In genomic region chr19:5558169-5558568, GRCm38 (mm10) we compare ENCODE assay signal across 14 mouse cellular contexts. TPM values are rescaled to one million over a fixed set of nuclear protein-coding genes. Genes with fewer than 3 reads are reported as not detected.
A peak's percentile ranks its signal among the peaks of the same experiment; 100 is the strongest.
DNase-seq lines count a peak whose midpoint lies in the region; ATAC-seq and TF ChIP-seq lines count a peak whose summit lies in the region.
"Had no signal": no experiment of that assay in that cellular context is flagged by ENCODE, and none has a peak within 500 bp of the region (broad histone marks: within the 10 kb centered on the region; RNA-seq: fewer than 3 reads in every experiment).

No protein-coding gene starts in this region.

- TF ChIP-seq CTCF in lung, adult 2 months (IDR thresholded peaks at IDR 0.05; ENCODE audit: insufficient read depth, low read length): no peak

- peaks cover 86% of the 10 kb centered on the region for H3K27me3 ChIP-seq in limb, embryonic 13.5 days
- H3K27me3 ChIP-seq in limb, embryonic 10.5 days (ENCODE audit: low read depth, poor library complexity, severe bottlenecking): peaks cover 96% of the 10 kb centered on the region
- peaks cover 73% of the 10 kb centered on the region for H3K27me3 ChIP-seq in kidney, embryonic 15.5 days
- H3K27me3 ChIP-seq in limb, embryonic 15.5 days: peaks cover 86% of the 10 kb centered on the region
- peaks cover 64% of the 10 kb centered on the region for H3K27me3 ChIP-seq in hindbrain, embryonic 11.5 days (ENCODE audit: control insufficient read depth, insufficient read depth, low read length)

- H3K9ac ChIP-seq in limb, embryonic 13.5 days: no peak overlapping the region
- peak overlapping the region; percentile 45 for H3K9ac ChIP-seq in kidney, embryonic 15.5 days
- H3K9ac ChIP-seq in limb, embryonic 15.5 days: no peak overlapping the region
- no peak overlapping the region for H3K9ac ChIP-seq in hindbrain, embryonic 11.5 days (ENCODE audit: low read depth, low read length)

- H3K36me3 ChIP-seq in limb, embryonic 13.5 days: no peaks in the 10 kb centered on the region
- H3K36me3 ChIP-seq in limb, embryonic 10.5 days: no peaks in the 10 kb centered on the region
- no peaks in the 10 kb centered on the region; the same call in 1 of the 2 replicates for H3K36me3 ChIP-seq in kidney, embryonic 15.5 days
- H3K36me3 ChIP-seq in limb, embryonic 15.5 days: no peaks in the 10 kb centered on the region
- no peaks in the 10 kb centered on the region for H3K36me3 ChIP-seq in hindbrain, embryonic 11.5 days (ENCODE audit: control insufficient read depth, insufficient read depth, low read length)
- H3K36me3 ChIP-seq: hindbrain, embryonic 10.5 days had no signal

- no peak overlapping the region for H3K4me3 ChIP-seq in limb, embryonic 13.5 days
- no peak overlapping the region for H3K4me3 ChIP-seq in limb, embryonic 10.5 days
- H3K4me3 ChIP-seq in kidney, embryonic 15.5 days (replicated peaks): peak overlapping the region; percentile 57
- peak overlapping the region; percentile 43 for H3K4me3 ChIP-seq in limb, embryonic 15.5 days
- H3K4me3 ChIP-seq in lung, adult 2 months (replicated peaks; ENCODE audit: extremely low read depth, low read depth, low read length): no peak overlapping the region
- no peak overlapping the region for H3K4me3 ChIP-seq in hindbrain, embryonic 11.5 days (ENCODE audit: low read depth, low read length)
- H3K4me3 ChIP-seq: hindbrain, embryonic 10.5 days had no signal

- H3K4me2 ChIP-seq in limb, embryonic 13.5 days (replicated peaks): 0 out of 2 replicates have a peak overlapping the region, but pooled peaks have one; percentile 7
- peak overlapping the region; percentile 84 for H3K4me2 ChIP-seq in kidney, embryonic 15.5 days
- peak overlapping the region; percentile 19; the same call in 1 of the 2 replicates for H3K4me2 ChIP-seq in limb, embryonic 15.5 days
- H3K4me2 ChIP-seq in hindbrain, embryonic 11.5 days (replicated peaks; ENCODE audit: low read depth, low read length): no peak overlapping the region

- WGBS in limb, embryonic 13.5 days: 41% methylated on average over 7 of the region's 7 CpGs
- 53% methylated on average over 7 of the region's 7 CpGs for WGBS in limb, embryonic 10.5 days
- 25% methylated on average over 7 of the region's 7 CpGs for WGBS in kidney, embryonic 15.5 days
- WGBS in limb, embryonic 15.5 days: 49% methylated on average over 7 of the region's 7 CpGs
- 60% methylated on average over 7 of the region's 7 CpGs for WGBS in lung, adult 2 months
- 47% methylated on average over 7 of the region's 7 CpGs for WGBS in hindbrain, embryonic 11.5 days

- TF ChIP-seq POLR2A in lung, adult 2 months (IDR thresholded peaks at IDR 0.05; ENCODE audit: borderline replicate concordance, extremely low read depth, low read depth, low read length): no peak

- no peak for DNase-seq in limb, embryonic 10.5 days (ENCODE audit: low spot score)
- DNase-seq in lung, adult 2 months: no peak
- DNase-seq in hindbrain, embryonic 11.5 days (ENCODE audit: low spot score): no peak
- DNase-seq: cerebellum, postnatal 14 days; gastrocnemius, postnatal 25 days; lung, adult 18-20 months; lung, postnatal 4 days; midbrain, embryonic 14.5 days had no signal

- H3K27ac ChIP-seq in limb, embryonic 13.5 days: no peak overlapping the region
- H3K27ac ChIP-seq in limb, embryonic 10.5 days: no peak overlapping the region
- H3K27ac ChIP-seq in kidney, embryonic 15.5 days: peak overlapping the region; percentile 96
- H3K27ac ChIP-seq in limb, embryonic 15.5 days: no peak overlapping the region
- H3K27ac ChIP-seq in hindbrain, embryonic 11.5 days (ENCODE audit: low read depth, low read length): no peak overlapping the region
- H3K27ac ChIP-seq: hindbrain, embryonic 10.5 days had no signal

- H3K9me3 ChIP-seq in limb, embryonic 13.5 days: no peaks in the 10 kb centered on the region
- H3K9me3 ChIP-seq in limb, embryonic 10.5 days (replicated peaks): no peaks in the 10 kb centered on the region
- H3K9me3 ChIP-seq in kidney, embryonic 15.5 days (replicated peaks): no peaks in the 10 kb centered on the region
- no peaks in the 10 kb centered on the region for H3K9me3 ChIP-seq in limb, embryonic 15.5 days
- H3K9me3 ChIP-seq in hindbrain, embryonic 11.5 days (ENCODE audit: control insufficient read depth, low read length): no peaks in the 10 kb centered on the region
- H3K9me3 ChIP-seq: hindbrain, embryonic 10.5 days had no signal

- H3K4me1 ChIP-seq in limb, embryonic 13.5 days: peaks cover 23% of the 10 kb centered on the region
- peaks cover 27% of the 10 kb centered on the region for H3K4me1 ChIP-seq in limb, embryonic 10.5 days
- H3K4me1 ChIP-seq in kidney, embryonic 15.5 days: peaks cover 93% of the 10 kb centered on the region
- H3K4me1 ChIP-seq in limb, embryonic 15.5 days: peaks cover 26% of the 10 kb centered on the region
- H3K4me1 ChIP-seq in lung, adult 2 months (ENCODE audit: control insufficient read depth, insufficient read depth, low read length): 0 out of 2 replicates have a peak, but pooled peaks cover 4% of the 10 kb centered on the region
- H3K4me1 ChIP-seq in hindbrain, embryonic 11.5 days (replicated peaks; ENCODE audit: control insufficient read depth, insufficient read depth, low read length): 0 out of 2 replicates have a peak, but pooled peaks cover 5% of the 10 kb centered on the region

- no peak for ATAC-seq in limb, embryonic 13.5 days (ENCODE audit: low FRiP score, low read depth)
- peak; percentile 59 for ATAC-seq in kidney, embryonic 15.5 days (replicated peaks; ENCODE audit: low FRiP score)
- no peak for ATAC-seq in limb, embryonic 15.5 days (ENCODE audit: insufficient number of reproducible peaks, low FRiP score, low TSS enrichment, low read depth)
- ATAC-seq in frontal cortex, adult (ENCODE audit: low TSS enrichment): no peak
- no peak for ATAC-seq in hindbrain, embryonic 11.5 days (ENCODE audit: low FRiP score)
- ATAC-seq: inflammation-experienced regulatory T-cells, adult 6 months had no signal

RNA-seq across cellular contexts. Expression of gene Ovol1, which starts 2.3 kb away (rescaled TPM):
- polyA plus RNA-seq in limb, embryonic 13.5 days (2015; fragmentation: Nextera tagmentation; extraction: Ambion mirVana): 1.7 and 3.0 TPM in 2 replicates
- 0.74 and 0.86 TPM in 2 replicates for polyA plus RNA-seq in limb, embryonic 10.5 days (2016; fragmentation: Nextera tagmentation; extraction: Ambion mirVana)
- 11.3 and 12.0 TPM in 2 replicates for polyA plus RNA-seq in kidney, embryonic 15.5 days (2015; fragmentation: Nextera tagmentation; extraction: Ambion mirVana)
- polyA plus RNA-seq in limb, embryonic 15.5 days (2015; fragmentation: Nextera tagmentation; extraction: Ambion mirVana): 30.1 and 30.3 TPM in 2 replicates
- polyA plus RNA-seq in lung, adult 2 months (2012; rRNA removed): 2.3 and 11.2 TPM in 2 replicates
- 0.40 and 0.52 TPM in 2 replicates for polyA plus RNA-seq in hindbrain, embryonic 11.5 days (2014; fragmentation: Nextera tagmentation; extraction: Ambion mirVana)
- polyA plus RNA-seq: inflammation-experienced regulatory T-cells, adult 6 months; midbrain, embryonic 14.5 days had no signal

RNA-seq across cellular contexts. Expression of gene Ap5b1, which starts 9.7 kb away (rescaled TPM):
- polyA plus RNA-seq in limb, embryonic 13.5 days (2015; fragmentation: Nextera tagmentation; extraction: Ambion mirVana): 2.3 and 2.7 TPM in 2 replicates
- 1.2 and 1.4 TPM in 2 replicates for polyA plus RNA-seq in limb, embryonic 10.5 days (2016; fragmentation: Nextera tagmentation; extraction: Ambion mirVana)
- 9.7 and 10.8 TPM in 2 replicates for polyA plus RNA-seq in kidney, embryonic 15.5 days (2015; fragmentation: Nextera tagmentation; extraction: Ambion mirVana)
- polyA plus RNA-seq in limb, embryonic 15.5 days (2015; fragmentation: Nextera tagmentation; extraction: Ambion mirVana): 4.3 and 4.4 TPM in 2 replicates
- polyA plus RNA-seq in lung, adult 2 months (2012; rRNA removed): 14.5 and 15.3 TPM in 2 replicates
- 1.4 and 1.5 TPM in 2 replicates for polyA plus RNA-seq in hindbrain, embryonic 11.5 days (2014; fragmentation: Nextera tagmentation; extraction: Ambion mirVana)

RNA-seq across cellular contexts. Expression of gene Rnaseh2c, which starts 43.5 kb away (rescaled TPM):
- 143 and 144 TPM in 2 replicates for polyA plus RNA-seq in limb, embryonic 13.5 days (2015; fragmentation: Nextera tagmentation; extraction: Ambion mirVana)
- 197 and 205 TPM in 2 replicates for polyA plus RNA-seq in limb, embryonic 10.5 days (2016; fragmentation: Nextera tagmentation; extraction: Ambion mirVana)
- 158 and 163 TPM in 2 replicates for polyA plus RNA-seq in kidney, embryonic 15.5 days (2015; fragmentation: Nextera tagmentation; extraction: Ambion mirVana)
- polyA plus RNA-seq in limb, embryonic 15.5 days (2015; fragmentation: Nextera tagmentation; extraction: Ambion mirVana): 115 and 116 TPM in 2 replicates
- polyA plus RNA-seq in lung, adult 2 months (2012; rRNA removed): 38.6 and 47.6 TPM in 2 replicates
- polyA plus RNA-seq in hindbrain, embryonic 11.5 days (2014; fragmentation: Nextera tagmentation; extraction: Ambion mirVana): 143 and 148 TPM in 2 replicates

RNA-seq across cellular contexts. Expression of gene Snx32, which starts 47.8 kb away (rescaled TPM):
- polyA plus RNA-seq in limb, embryonic 13.5 days (2015; fragmentation: Nextera tagmentation; extraction: Ambion mirVana): 12.1 and 13.4 TPM in 2 replicates
- 4.1 and 7.0 TPM in 2 replicates for polyA plus RNA-seq in limb, embryonic 10.5 days (2016; fragmentation: Nextera tagmentation; extraction: Ambion mirVana)
- 7.5 and 9.3 TPM in 2 replicates for polyA plus RNA-seq in kidney, embryonic 15.5 days (2015; fragmentation: Nextera tagmentation; extraction: Ambion mirVana)
- 9.4 and 10.3 TPM in 2 replicates for polyA plus RNA-seq in limb, embryonic 15.5 days (2015; fragmentation: Nextera tagmentation; extraction: Ambion mirVana)
- 8.8 and 15.6 TPM in 2 replicates for polyA plus RNA-seq in lung, adult 2 months (2012; rRNA removed)
- 21.2 and 22.2 TPM in 2 replicates for polyA plus RNA-seq in hindbrain, embryonic 11.5 days (2014; fragmentation: Nextera tagmentation; extraction: Ambion mirVana)

RNA-seq across cellular contexts. Expression of gene Kat5, which starts 51.9 kb away (rescaled TPM):
- 61.5 and 62.7 TPM in 2 replicates for polyA plus RNA-seq in limb, embryonic 13.5 days (2015; fragmentation: Nextera tagmentation; extraction: Ambion mirVana)
- polyA plus RNA-seq in limb, embryonic 10.5 days (2016; fragmentation: Nextera tagmentation; extraction: Ambion mirVana): 51.5 and 59.3 TPM in 2 replicates
- 53.5 and 58.8 TPM in 2 replicates for polyA plus RNA-seq in kidney, embryonic 15.5 days (2015; fragmentation: Nextera tagmentation; extraction: Ambion mirVana)
- 43.3 and 48.7 TPM in 2 replicates for polyA plus RNA-seq in limb, embryonic 15.5 days (2015; fragmentation: Nextera tagmentation; extraction: Ambion mirVana)
- 72.5 and 75.7 TPM in 2 replicates for polyA plus RNA-seq in lung, adult 2 months (2012; rRNA removed)
- 36.9 and 39.3 TPM in 2 replicates for polyA plus RNA-seq in hindbrain, embryonic 11.5 days (2014; fragmentation: Nextera tagmentation; extraction: Ambion mirVana)

Comparison
In these comparisons a context has a peak if more than half of its experiments do, and no peak if none do; other contexts are left out.
1. H3K4me3 ChIP-seq: peak in kidney, embryonic 15.5 days (single experiment) and limb, embryonic 15.5 days (single experiment); none in limb, embryonic 13.5 days (single experiment), limb, embryonic 10.5 days (single experiment), lung, adult 2 months (single experiment) and hindbrain, embryonic 11.5 days (single experiment).